ENCODE assay signal across 8 mouse cellular contexts in genomic region chr10:42678755-42679364, GRCm38 (mm10).
DNase-seq lines count a peak whose midpoint lies in the region; ATAC-seq and TF ChIP-seq lines count a peak whose summit lies in the region.

No protein-coding gene starts in this region.

- H3K27ac ChIP-seq in heart, embryonic 13.5 days (replicated peaks): peak overlapping the region; percentile 75
- H3K27ac ChIP-seq in liver, embryonic 12.5 days: peak overlapping the region; percentile 93
- no peak overlapping the region for H3K27ac ChIP-seq in stomach, embryonic 15.5 days

- H3K79me3 ChIP-seq in C2C12 (ENCODE audit: low read depth): peaks cover 2% of the 10 kb centered on the region

- peak overlapping the region; percentile 61 for H3K4me3 ChIP-seq in C2C12 (ENCODE audit: insufficient read depth, poor library complexity, severe bottlenecking)
- H3K4me3 ChIP-seq in erythroblast, embryonic 14.5 days (replicated peaks): peak overlapping the region; percentile 83
- H3K4me3 ChIP-seq in heart, embryonic 13.5 days: peak overlapping the region; percentile 99
- H3K4me3 ChIP-seq in liver, embryonic 12.5 days: peak overlapping the region; percentile 91
- peak overlapping the region; percentile 92 for H3K4me3 ChIP-seq in stomach, embryonic 15.5 days (replicated peaks)

- no peaks in the 10 kb centered on the region for H3K36me3 ChIP-seq in C2C12 (ENCODE audit: control insufficient read depth, insufficient read depth)
- H3K36me3 ChIP-seq in erythroblast, embryonic 14.5 days (ENCODE audit: control insufficient read depth): peaks cover 14% of the 10 kb centered on the region
- H3K36me3 ChIP-seq in heart, embryonic 13.5 days: peaks cover 2% of the 10 kb centered on the region
- peaks cover 12% of the 10 kb centered on the region for H3K36me3 ChIP-seq in liver, embryonic 12.5 days
- H3K36me3 ChIP-seq in stomach, embryonic 15.5 days: no peaks in the 10 kb centered on the region

- peaks cover 30% of the 10 kb centered on the region for H3K4me1 ChIP-seq in erythroblast, embryonic 14.5 days (ENCODE audit: control insufficient read depth)
- H3K4me1 ChIP-seq in heart, embryonic 13.5 days: peaks cover 17% of the 10 kb centered on the region
- peaks cover 26% of the 10 kb centered on the region for H3K4me1 ChIP-seq in liver, embryonic 12.5 days
- H3K4me1 ChIP-seq in stomach, embryonic 15.5 days: 0 out of 2 replicates have a peak, but pooled peaks cover 8% of the 10 kb centered on the region

- ATAC-seq in heart, embryonic 13.5 days (ENCODE audit: extremely low read depth, insufficient number of reproducible peaks, low FRiP score, low TSS enrichment): peak; percentile 90
- peak; percentile 96 for ATAC-seq in liver, embryonic 12.5 days
- ATAC-seq in stomach, embryonic 15.5 days (ENCODE audit: insufficient read depth, low FRiP score, low read depth): peak; percentile 98

- no peak for TF ChIP-seq CTCF in C2C12 (IDR thresholded peaks at IDR 0.05; ENCODE audit: control insufficient read depth, insufficient read depth, insufficient read length)
- TF ChIP-seq CTCF in brain, embryonic 14.5 days (IDR thresholded peaks at IDR 0.05; ENCODE audit: borderline replicate concordance, extremely low read depth, insufficient read depth, insufficient read length): no peak

- peak overlapping the region; percentile 83 for H3ac ChIP-seq in C2C12 (ENCODE audit: control insufficient read depth, insufficient read length, low read depth)

- H3K4me2 ChIP-seq in heart, embryonic 13.5 days: peak overlapping the region; percentile 87
- peak overlapping the region; percentile 88 for H3K4me2 ChIP-seq in liver, embryonic 12.5 days
- peak overlapping the region; percentile 84 for H3K4me2 ChIP-seq in stomach, embryonic 15.5 days

- H3K27me3 ChIP-seq in C2C12 (ENCODE audit: control insufficient read depth, insufficient read depth, insufficient read length): no peaks in the 10 kb centered on the region
- no peaks in the 10 kb centered on the region for H3K27me3 ChIP-seq in erythroblast, embryonic 14.5 days (ENCODE audit: control insufficient read depth)
- H3K27me3 ChIP-seq in heart, embryonic 13.5 days (replicated peaks): peaks cover 8% of the 10 kb centered on the region; the same call in 1 of the 2 replicates
- no peaks in the 10 kb centered on the region for H3K27me3 ChIP-seq in liver, embryonic 12.5 days (replicated peaks)
- H3K27me3 ChIP-seq in stomach, embryonic 15.5 days (replicated peaks): no peaks in the 10 kb centered on the region

- H3K9me3 ChIP-seq in erythroblast, embryonic 14.5 days (ENCODE audit: control insufficient read depth, low read length): no peaks in the 10 kb centered on the region
- H3K9me3 ChIP-seq in heart, embryonic 13.5 days: no peaks in the 10 kb centered on the region
- no peaks in the 10 kb centered on the region for H3K9me3 ChIP-seq in liver, embryonic 12.5 days (replicated peaks)
- no peaks in the 10 kb centered on the region for H3K9me3 ChIP-seq in stomach, embryonic 15.5 days

- H3K9ac ChIP-seq in heart, embryonic 13.5 days: peak overlapping the region; percentile 88
- peak overlapping the region; percentile 89 for H3K9ac ChIP-seq in liver, embryonic 12.5 days
- peak overlapping the region; percentile 67 for H3K9ac ChIP-seq in stomach, embryonic 15.5 days

- peak; percentile 97 for DNase-seq in brain, embryonic 14.5 days (ENCODE audit: low read depth)
- peak; percentile 96 for DNase-seq in kidney, postnatal 10 days
- DNase-seq in natural killer cell, adult 2 months (ENCODE audit: low spot score in 2 of 2): peak; percentile 89 to 93

- under 1% methylated on average over 56 of the region's 56 CpGs for WGBS in heart, embryonic 13.5 days
- WGBS in liver, embryonic 12.5 days (ENCODE audit: insufficient replicate concordance): under 1% methylated on average over 56 of the region's 56 CpGs
- under 1% methylated on average over 56 of the region's 56 CpGs for WGBS in stomach, embryonic 15.5 days

- TF ChIP-seq POLR2A in brain, embryonic 14.5 days (IDR thresholded peaks at IDR 0.05; ENCODE audit: borderline replicate concordance, extremely low read depth, insufficient read depth, insufficient read length, poor library complexity, severe bottlenecking): peak; percentile 75

- H3K79me2 ChIP-seq in C2C12 (ENCODE audit: control insufficient read depth, insufficient read depth): peaks cover 9% of the 10 kb centered on the region

TF ChIP-seq in C2C12, 6 proteins besides CTCF, POLR2A, EP300 and RAD21:
- TF ChIP-seq CEBPB (IDR thresholded peaks at IDR 0.05; ENCODE audit: low read depth): no peak
- TF ChIP-seq FOSL1 (IDR thresholded peaks at IDR 0.05; ENCODE audit: insufficient read depth, low read length, poor library complexity, severe bottlenecking): no peak
- no peak for TF ChIP-seq MYOG (IDR thresholded peaks at IDR 0.05; ENCODE audit: control insufficient read depth, extremely low read depth, insufficient read length)
- no peak for TF ChIP-seq MYOD1 (IDR thresholded peaks at IDR 0.05; ENCODE audit: control insufficient read depth, insufficient read length, low read depth)
- TF ChIP-seq USF1 (IDR thresholded peaks at IDR 0.05; ENCODE audit: low read depth): peak; percentile 85
- TF ChIP-seq MAX (IDR thresholded peaks at IDR 0.05): peak; percentile 42
